Mouse (Mus musculus) midbrain, postnatal 0 days (tissue): Measurements from ENCODE around the gene Tssk2. TPM values are rescaled to one million over a fixed set of nuclear protein-coding genes. Genes with fewer than 3 reads are reported as not detected.
A peak's percentile ranks its signal among the peaks of the same experiment; 100 is the strongest.

ENCODE experiments used
- ATAC-seq: fragments of 200-750 bp; cut with Nextera tagmentation; 2 replicates; pipeline ENCODE4 v1.8.0; 2017; ENCODE audit warnings: moderate number of reproducible peaks, mild to moderate bottlenecking, moderate TSS enrichment, moderate library complexity; ENCODE audit not compliant: low FRiP score
- DNase-seq: peaks from one replicate; pipeline ENCODE4 v3.0.0-alpha.2; 2015; ENCODE audit warnings: low spot score
- H3K27ac ChIP-seq: fragments of 300-500 bp; sonication (generic); 2 replicates; pipeline ENCODE4 v1.5.1; 2014; ENCODE audit warnings: low read depth, mild to moderate bottlenecking, low read length, mixed read lengths
- H3K27me3 ChIP-seq: fragments of 300-500 bp; sonication (generic); 2 replicates; pipeline ENCODE4 v1.6.1; 2014; ENCODE audit warnings: low read length, control low read depth, mixed read lengths; ENCODE audit not compliant: insufficient read depth
- H3K36me3 ChIP-seq: fragments of 300-500 bp; sonication (generic); 2 replicates; pipeline ENCODE4 v1.6.1; 2014; ENCODE audit warnings: low read length, control low read depth, mixed read lengths; ENCODE audit not compliant: insufficient read depth
- H3K4me1 ChIP-seq: fragments of 300-500 bp; sonication (generic); 2 replicates; pipeline ENCODE4 v1.6.1; 2014; ENCODE audit warnings: mild to moderate bottlenecking, control low read depth, antibody characterized with exemption, low read length, mixed read lengths; ENCODE audit not compliant: insufficient read depth
- H3K4me2 ChIP-seq: fragments of 300-500 bp; sonication (generic); 2 replicates; pipeline ENCODE4 v1.6.1; 2014; ENCODE audit warnings: low read depth, mild to moderate bottlenecking, low read length, mixed read lengths; ENCODE audit not compliant: poor library complexity, severe bottlenecking
- H3K4me3 ChIP-seq: fragments of 300-500 bp; sonication (generic); 2 replicates; pipeline ENCODE4 v1.5.1; 2014; ENCODE audit warnings: low read depth, mild to moderate bottlenecking, low read length, moderate library complexity
- H3K9ac ChIP-seq: fragments of 300-500 bp; sonication (generic); replicated peaks from 2 replicates; pipeline ENCODE4 v1.6.1; 2014; ENCODE audit warnings: mild to moderate bottlenecking, low read length, moderate library complexity, mixed read lengths; ENCODE audit not compliant: poor library complexity, severe bottlenecking
- H3K9me3 ChIP-seq: fragments of 300-500 bp; sonication (generic); 2 replicates; pipeline ENCODE4 v1.6.1; 2016; ENCODE audit warnings: low read length, control low read depth
- CTCF ChIP-seq: IDR thresholded peaks from 2 replicates; pipeline ENCODE4 v1.5.1; 2016; ENCODE audit warnings: antibody characterized with exemption, mild to moderate bottlenecking
- WGBS: fragments of 180-500 bp; shearing (Covaris S2); extraction: QIAGEN DNeasy Blood & Tissue Kit; methylation state at CpG from one replicate; pipeline ENCODE4 v1.1.7; 2014; 5-methylcytosine and 5-hydroxymethylcytosine counted together
- polyA plus RNA-seq: library from polyadenylated mRNA; unstranded; fragments of >200 nt; fragmentation: Nextera tagmentation; extraction: Ambion mirVana; gene quantifications from 2 replicates; pipeline ENCODE4 v1.2.1, GENCODE M21; 2015
- total RNA-seq: library from RNA; depleted of rRNA; stranded (reverse); fragments of >200 nt; gene quantifications from 2 replicates; pipeline ENCODE4 v1.2.3, GENCODE M21; 2014

Gene Tssk2
- total and polyA plus RNA-seq, 2 experiments from 2014 or later, result not detected

DNA sequence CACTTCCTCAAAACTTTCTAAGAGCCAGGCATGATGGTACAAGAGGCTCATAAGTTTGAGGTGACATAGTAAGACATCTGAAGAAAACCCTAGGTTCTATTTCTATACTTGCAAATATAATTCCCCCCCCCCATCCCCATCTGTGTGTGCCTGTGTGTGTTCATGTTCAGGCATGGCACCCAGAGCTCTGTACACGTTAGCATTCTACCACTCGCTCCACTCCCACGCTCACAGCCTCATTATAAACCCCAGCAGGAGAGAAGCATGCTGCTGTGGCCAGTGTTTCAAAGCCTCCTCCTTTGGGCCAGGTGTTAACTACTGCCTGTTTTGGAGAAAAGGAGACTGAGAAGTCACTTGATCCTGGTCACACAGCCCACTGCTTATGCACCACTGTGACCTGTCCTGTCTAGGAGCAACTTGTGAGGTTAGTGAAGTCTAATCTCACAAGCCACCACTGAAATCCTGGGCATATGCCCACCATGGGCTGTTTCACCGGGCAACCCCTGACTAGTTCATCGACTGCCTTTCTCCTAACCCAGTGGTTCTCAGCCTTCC lies 33.5 kb downstream of the Tssk2 start:
- 67% methylated on average over 5 of the region's 5 CpGs for WGBS
- no peak overlapping the region for H3K4me3 ChIP-seq
- no peak for TF ChIP-seq CTCF

GRCm38 (mm10) chr16:17933594-17934444 lies 35.4 kb downstream of the Tssk2 start:
- ATAC-seq (no peak), DNase-seq (no peak)
- Histone ChIP-seq H3K4me3 (no peak overlapping the region), H3K4me1 (no peaks in the 10 kb centered on the region), H3K36me3 (no peaks in the 10 kb centered on the region), H3K27me3 (no peaks in the 10 kb centered on the region), H3K9ac (no peak overlapping the region), H3K4me2 (no peak overlapping the region), H3K27ac (no peak overlapping the region), H3K9me3 (no peaks in the 10 kb centered on the region)
- TF ChIP-seq CTCF, result no peak
- WGBS, result 70% methylated on average over 9 of the region's 9 CpGs

More for the DNA sequence above, 33.5 kb downstream of the Tssk2 start:
- Histone ChIP-seq H3K9me3 (no peaks in the 10 kb centered on the region), H3K4me1 (peaks cover 2% of the 10 kb centered on the region; the same call in 1 of the 2 replicates), H3K4me2 (no peak overlapping the region), H3K27me3 (no peaks in the 10 kb centered on the region), H3K27ac (no peak overlapping the region), H3K36me3 (no peaks in the 10 kb centered on the region), H3K9ac (no peak overlapping the region)
- ATAC-seq (no peak), DNase-seq (no peak)

DNA sequence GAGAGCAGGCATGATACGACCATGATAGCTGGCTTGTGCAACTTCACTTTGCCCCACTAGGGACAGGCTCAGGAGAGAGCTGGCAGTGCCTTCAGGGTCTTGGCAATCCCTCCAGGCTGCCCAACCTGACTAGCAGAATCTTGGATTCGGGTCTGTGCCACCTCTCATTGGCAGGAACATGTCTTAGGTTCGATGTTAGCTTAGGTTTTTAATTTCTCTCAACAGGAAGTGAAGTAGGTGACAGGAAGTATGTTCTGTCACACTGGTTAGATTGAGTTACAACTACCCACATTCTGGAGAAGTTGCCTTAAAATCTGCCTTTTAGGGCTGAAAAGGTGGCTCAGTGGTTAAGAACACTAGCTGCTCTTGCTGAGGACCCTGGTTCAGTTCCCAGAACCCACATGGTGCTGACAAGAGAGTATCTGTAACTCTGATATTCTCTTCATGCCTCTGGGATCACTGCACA lies 36.0 kb downstream of the Tssk2 start:
- TF ChIP-seq CTCF, result 0 out of 2 replicates have a peak, but pooled peaks have one; percentile 5
- Histone ChIP-seq H3K4me3 (no peak overlapping the region), H3K9me3 (no peaks in the 10 kb centered on the region), H3K27ac (no peak overlapping the region), H3K4me1 (no peaks in the 10 kb centered on the region), H3K36me3 (no peaks in the 10 kb centered on the region), H3K4me2 (no peak overlapping the region), H3K9ac (no peak overlapping the region), H3K27me3 (no peaks in the 10 kb centered on the region)
- no peak for ATAC-seq
- DNase-seq, result no peak
- WGBS, result 69% methylated on average over 3 of the region's 3 CpGs

- Histone ChIP-seq H3K36me3 (no peaks in the 10 kb centered on the region), H3K9ac (no peak overlapping the region), H3K9me3 (no peaks in the 10 kb centered on the region), H3K4me2 (no peak overlapping the region), H3K4me1 (no peaks in the 10 kb centered on the region), H3K4me3 (no peak overlapping the region), H3K27me3 (no peaks in the 10 kb centered on the region), H3K27ac (no peak overlapping the region)
- ATAC-seq, result no peak
- no peak for DNase-seq
- 85% methylated on average over 10 of the region's 10 CpGs for WGBS
- TF ChIP-seq CTCF, result no peak
Measured at GRCm38 (mm10) chr16:17936776-17937175, 38.3 kb downstream of the Tssk2 start.

- no peak for ATAC-seq
Measured at GRCm38 (mm10) chr16:17938187-17938586, 39.8 kb downstream of the Tssk2 start.

DNA sequence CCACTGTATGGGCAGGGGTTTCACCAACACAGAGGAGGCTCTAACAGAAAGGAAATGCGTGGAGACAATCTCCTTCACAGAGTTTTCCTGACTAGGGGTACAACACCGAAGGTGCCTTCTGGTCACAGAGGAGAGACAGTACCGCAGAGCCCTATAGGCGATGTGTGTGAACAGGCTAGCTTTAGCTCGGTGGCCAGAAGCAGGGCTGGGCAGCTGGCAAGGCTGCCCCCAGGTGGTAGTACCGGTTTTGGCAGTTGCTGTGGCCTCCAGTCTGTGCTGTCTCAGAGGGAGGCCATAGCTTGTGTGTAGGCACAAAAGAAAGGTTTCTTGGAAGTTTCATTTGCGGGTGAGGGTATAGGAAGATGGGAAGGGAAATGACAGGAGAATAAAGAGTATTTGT lies 40.4 kb downstream of the Tssk2 start:
- ATAC-seq, result 0 out of 2 replicates have a peak, but pooled peaks have one; percentile 60
- WGBS, result 10% methylated on average over 7 of the region's 7 CpGs
- Histone ChIP-seq H3K4me1 (no peaks in the 10 kb centered on the region), H3K27me3 (no peaks in the 10 kb centered on the region), H3K4me3 (no peak overlapping the region), H3K27ac (no peak overlapping the region), H3K9me3 (no peaks in the 10 kb centered on the region), H3K9ac (no peak overlapping the region), H3K4me2 (no peak overlapping the region), H3K36me3 (no peaks in the 10 kb centered on the region)
- TF ChIP-seq CTCF, result peak; percentile 69
- DNase-seq, result peak; percentile 74

More at GRCm38 (mm10) chr16:17938187-17938586, 39.8 kb downstream of the Tssk2 start:
- no peaks in the 10 kb centered on the region for H3K27me3 ChIP-seq
- no peak for DNase-seq
- H3K4me2 ChIP-seq, result no peak overlapping the region
- no peak for TF ChIP-seq CTCF
- H3K27ac ChIP-seq, result no peak overlapping the region
- no peak overlapping the region for H3K9ac ChIP-seq
- no peaks in the 10 kb centered on the region for H3K36me3 ChIP-seq
- H3K4me1 ChIP-seq, result no peaks in the 10 kb centered on the region
- H3K9me3 ChIP-seq, result no peaks in the 10 kb centered on the region
- H3K4me3 ChIP-seq, result no peak overlapping the region
- 86% methylated on average over 7 of the region's 7 CpGs for WGBS
